Mouse (Mus musculus): ENCODE measurements at regions not wholly inside any gene's neighbourhood (a gene's known extent, or its start where the extent isn't known, plus 50 kb on each side); places are given as distances from the start of the nearest gene placed in this dataset.

- Histone ChIP-seq H3K4me2 (ENCODE audit: low read depth) (no peak overlapping the region), H3K36me3 (ENCODE audit: control insufficient read depth, insufficient read depth) (no peaks in the 10 kb centered on the region), H3K27me3 (ENCODE audit: control insufficient read depth, insufficient read depth, insufficient read length) (no peaks in the 10 kb centered on the region), H3K79me2 (ENCODE audit: control insufficient read depth, insufficient read depth) (no peaks in the 10 kb centered on the region), H3K4me3 (no peak overlapping the region), H3ac (ENCODE audit: control insufficient read depth, insufficient read length) (no peak overlapping the region)
- TF ChIP-seq MYOG (IDR thresholded peaks at IDR 0.05; ENCODE audit: control insufficient read depth in 1 of 3, insufficient read depth in 1 of 3, insufficient read length in 2 of 3, low read depth in 2 of 3) (no peak), REST (IDR thresholded peaks at IDR 0.05; ENCODE audit: insufficient read depth, insufficient read length) (no peak), POLR2AphosphoS2 (IDR thresholded peaks at IDR 0.05; ENCODE audit: insufficient read length, low read depth) (no peak)
Observed at GRCm38 (mm10) chr16:87089322-87089721, 264.7 kb upstream of the N6amt1 start.

GRCm38 (mm10) chr16:87083505-87083904, 270.5 kb upstream of the N6amt1 start:
- no peaks in the 10 kb centered on the region for H3K27me3 ChIP-seq (ENCODE audit: control insufficient read depth, insufficient read depth, insufficient read length)
- TF ChIP-seq POLR2A (IDR thresholded peaks at IDR 0.05; ENCODE audit: insufficient read length, low read depth): no peak
- H3ac ChIP-seq (ENCODE audit: control insufficient read depth, insufficient read length): no peak overlapping the region
- no peaks in the 10 kb centered on the region for H3K79me2 ChIP-seq (ENCODE audit: control insufficient read depth, insufficient read depth)
- no peak overlapping the region for H3K4me2 ChIP-seq (ENCODE audit: low read depth)
- no peak overlapping the region for H3K4me3 ChIP-seq
- H3K36me3 ChIP-seq (ENCODE audit: control insufficient read depth, insufficient read depth): no peaks in the 10 kb centered on the region

GRCm38 (mm10) chr16:87077385-87077784, 276.6 kb upstream of the N6amt1 start:
- H3K36me3 ChIP-seq (ENCODE audit: control insufficient read depth, insufficient read depth): no peaks in the 10 kb centered on the region
- H3K4me2 ChIP-seq (ENCODE audit: low read depth): no peak overlapping the region
- no peaks in the 10 kb centered on the region for H3K27me3 ChIP-seq (ENCODE audit: control insufficient read depth, insufficient read depth, insufficient read length)
- no peak overlapping the region for H3K4me3 ChIP-seq
- TF ChIP-seq E2F4 (IDR thresholded peaks at IDR 0.05; ENCODE audit: insufficient read depth): no peak
- TF ChIP-seq MYOD1 (IDR thresholded peaks at IDR 0.05; ENCODE audit: control insufficient read depth in 1 of 3, insufficient read length in 2 of 3, low read depth in 2 of 3): no peak
- no peak for TF ChIP-seq SRF (IDR thresholded peaks at IDR 0.05; ENCODE audit: control insufficient read depth, insufficient read length, low read depth)
- no peaks in the 10 kb centered on the region for H3K79me2 ChIP-seq (ENCODE audit: control insufficient read depth, insufficient read depth)
- H3ac ChIP-seq (ENCODE audit: control insufficient read depth, insufficient read length): no peak overlapping the region

GRCm38 (mm10) chr16:87069294-87069693, 284.7 kb upstream of the N6amt1 start:
- no peak for TF ChIP-seq SRF (IDR thresholded peaks at IDR 0.05; ENCODE audit: control insufficient read depth, insufficient read length, low read depth)
- peak in 1 of 3 experiments; percentile 7 for TF ChIP-seq MYOD1 (IDR thresholded peaks at IDR 0.05; ENCODE audit: control insufficient read depth in 1 of 3, insufficient read length in 2 of 3, low read depth in 2 of 3)

GRCm38 (mm10) chr16:87067981-87068380, 286.0 kb upstream of the N6amt1 start:
- Histone ChIP-seq H3K4me2 (ENCODE audit: low read depth) (no peak overlapping the region), H3K79me2 (ENCODE audit: control insufficient read depth, insufficient read depth) (no peaks in the 10 kb centered on the region), H3K27me3 (ENCODE audit: control insufficient read depth, insufficient read depth, insufficient read length) (no peaks in the 10 kb centered on the region), H3ac (ENCODE audit: control insufficient read depth, insufficient read length) (no peak overlapping the region), H3K36me3 (ENCODE audit: control insufficient read depth, insufficient read depth) (no peaks in the 10 kb centered on the region), H3K4me3 (no peak overlapping the region)
- TF ChIP-seq TCF3 (IDR thresholded peaks at IDR 0.05; ENCODE audit: insufficient read length, low read depth): no peak
- no peak for TF ChIP-seq POLR2AphosphoS2 (IDR thresholded peaks at IDR 0.05; ENCODE audit: insufficient read length, low read depth)
- no peak for TF ChIP-seq REST (IDR thresholded peaks at IDR 0.05; ENCODE audit: insufficient read depth, insufficient read length)
- TF ChIP-seq CEBPB (IDR thresholded peaks at IDR 0.05; ENCODE audit: insufficient read depth, poor library complexity, severe bottlenecking): no peak
- no peak for TF ChIP-seq SRF (IDR thresholded peaks at IDR 0.05; ENCODE audit: control insufficient read depth, insufficient read length, low read depth)
- TF ChIP-seq MAX (IDR thresholded peaks at IDR 0.05; ENCODE audit: low read depth): no peak
- no peak for TF ChIP-seq POLR2A (IDR thresholded peaks at IDR 0.05; ENCODE audit: insufficient read length, low read depth)
- no peak for TF ChIP-seq MYOG (IDR thresholded peaks at IDR 0.05; ENCODE audit: control insufficient read depth in 1 of 3, insufficient read depth in 1 of 3, insufficient read length in 2 of 3, low read depth in 2 of 3)
- no peak for TF ChIP-seq MYOD1 (IDR thresholded peaks at IDR 0.05; ENCODE audit: control insufficient read depth in 1 of 3, insufficient read length in 2 of 3, low read depth in 2 of 3)
- TF ChIP-seq TCF12 (IDR thresholded peaks at IDR 0.05; ENCODE audit: insufficient read depth, poor library complexity, severe bottlenecking): no peak
- no peak for TF ChIP-seq USF1 (IDR thresholded peaks at IDR 0.05; ENCODE audit: low read depth)
- no peak for TF ChIP-seq E2F4 (IDR thresholded peaks at IDR 0.05; ENCODE audit: insufficient read depth)

More at GRCm38 (mm10) chr16:87069294-87069693, 284.7 kb upstream of the N6amt1 start:
- Histone ChIP-seq H3K79me2 (ENCODE audit: control insufficient read depth, insufficient read depth) (no peaks in the 10 kb centered on the region), H3K27me3 (ENCODE audit: control insufficient read depth, insufficient read depth, insufficient read length) (no peaks in the 10 kb centered on the region), H3K4me2 (ENCODE audit: low read depth) (no peak overlapping the region), H3K4me3 (no peak overlapping the region), H3ac (ENCODE audit: control insufficient read depth, insufficient read length) (no peak overlapping the region), H3K36me3 (ENCODE audit: control insufficient read depth, insufficient read depth) (no peaks in the 10 kb centered on the region)

- TF ChIP-seq POLR2AphosphoS2 (IDR thresholded peaks at IDR 0.05; ENCODE audit: insufficient read length, low read depth): no peak
- no peak for TF ChIP-seq MAX (IDR thresholded peaks at IDR 0.05; ENCODE audit: low read depth)
- no peak for TF ChIP-seq USF1 (IDR thresholded peaks at IDR 0.05; ENCODE audit: low read depth)
- TF ChIP-seq POLR2A (IDR thresholded peaks at IDR 0.05; ENCODE audit: insufficient read length, low read depth): no peak
- no peak for TF ChIP-seq MYOG (IDR thresholded peaks at IDR 0.05; ENCODE audit: control insufficient read depth in 1 of 3, insufficient read depth in 1 of 3, insufficient read length in 2 of 3, low read depth in 2 of 3)
- TF ChIP-seq E2F4 (IDR thresholded peaks at IDR 0.05; ENCODE audit: insufficient read depth): no peak
- TF ChIP-seq TCF3 (IDR thresholded peaks at IDR 0.05; ENCODE audit: insufficient read length, low read depth): no peak
- TF ChIP-seq CEBPB (IDR thresholded peaks at IDR 0.05; ENCODE audit: insufficient read depth, poor library complexity, severe bottlenecking): no peak
- no peak for TF ChIP-seq MYOD1 (IDR thresholded peaks at IDR 0.05; ENCODE audit: control insufficient read depth in 1 of 3, insufficient read length in 2 of 3, low read depth in 2 of 3)
- no peak for TF ChIP-seq TCF12 (IDR thresholded peaks at IDR 0.05; ENCODE audit: insufficient read depth, poor library complexity, severe bottlenecking)
Observed at GRCm38 (mm10) chr16:87067523-87067922, 286.5 kb upstream of the N6amt1 start.

More at GRCm38 (mm10) chr16:87067523-87067922, 286.5 kb upstream of the N6amt1 start:
- Histone ChIP-seq H3K79me2 (ENCODE audit: control insufficient read depth, insufficient read depth) (no peaks in the 10 kb centered on the region), H3K36me3 (ENCODE audit: control insufficient read depth, insufficient read depth) (no peaks in the 10 kb centered on the region), H3ac (ENCODE audit: control insufficient read depth, insufficient read length) (no peak overlapping the region), H3K27me3 (ENCODE audit: control insufficient read depth, insufficient read depth, insufficient read length) (no peaks in the 10 kb centered on the region), H3K4me2 (ENCODE audit: low read depth) (no peak overlapping the region), H3K4me3 (no peak overlapping the region)

Data from myocyte (in vitro differentiated cells).